Mouse (Mus musculus) cortical plate, adult 2 months (tissue): ENCODE data around the gene Calhm3.

Experiments used
- CTCF ChIP-seq: fragments of 200-500 bp; IDR thresholded peaks from 2 replicates; pipeline ENCODE4 v1.5.1; 2011; ENCODE audit warnings: mild to moderate bottlenecking, control low read depth, low read length; ENCODE audit not compliant: insufficient read depth; ENCODE audit errors: extremely low read depth
- POLR2A ChIP-seq: fragments of 200-500 bp; IDR thresholded peaks from 2 replicates; pipeline ENCODE4 v1.6.1; 2011; ENCODE audit warnings: mild to moderate bottlenecking, low read length, control low read depth; ENCODE audit not compliant: insufficient read depth; ENCODE audit errors: extremely low read depth

DNA sequence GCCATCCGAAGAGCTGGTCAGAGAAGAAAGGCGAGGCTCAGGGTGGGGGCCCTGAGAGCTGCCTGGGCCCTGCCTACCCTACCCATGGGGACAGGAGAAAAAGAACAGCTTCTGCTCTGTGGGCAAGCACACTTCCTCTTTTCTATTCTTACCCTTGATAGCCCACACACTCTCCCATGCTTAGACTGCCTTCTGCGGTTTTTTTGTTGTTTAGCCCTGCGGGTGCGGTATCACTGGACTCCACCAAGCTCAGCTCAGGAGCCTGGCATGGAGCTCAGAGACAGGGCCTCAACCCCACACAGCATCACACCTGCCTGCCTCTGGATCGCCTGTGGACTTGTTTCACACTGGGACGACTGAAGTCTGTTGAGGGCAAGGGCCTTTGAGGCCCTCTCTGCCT, 24.4 kb downstream of the Calhm3 start:
- TF ChIP-seq POLR2A, result no peak
- TF ChIP-seq CTCF, result no peak
